Mouse (Mus musculus) activated CD4-positive, CD25-positive, alpha-beta regulatory T cell, adult 9 weeks (primary cell): ENCODE measurements around the gene Akr1d1. TPM values are rescaled to one million over a fixed set of nuclear protein-coding genes. Genes with fewer than 3 reads are reported as not detected.

Experiments used
- polyA plus RNA-seq: library from polyadenylated mRNA; unstranded; fragments of 100-300 nt; shearing (Covaris generic); gene quantifications from one replicate; pipeline ENCODE4 v1.2.1, GENCODE M21; 2017

Gene Akr1d1
- polyA plus RNA-seq: not detected

GRCm38 (mm10) chr6:37529940-37530339 lies at the start of gene Akr1d1:
TSS of gene Akr1d1 (plus strand) at chr6:37530173.

Other genes with a start within 250 kb of the Akr1d1 start
- gene Dgki, start 230.0 kb upstream of the Akr1d1 start, polyA plus RNA-seq: 0.27 TPM
- 8.9 TPM for gene Creb3l2, start 88.0 kb upstream of the Akr1d1 start, polyA plus RNA-seq